Mouse (Mus musculus) limb, embryonic 14.5 days (tissue): ENCODE data around the gene Ctdspl. TPM values are rescaled to one million over a fixed set of nuclear protein-coding genes. Genes with fewer than 3 reads are reported as not detected.

Experiments used
- ATAC-seq: fragments of 200-750 bp; cut with Nextera tagmentation; 2 replicates; pipeline ENCODE4 v1.8.0; 2017; ENCODE audit warnings: low read depth, moderate number of reproducible peaks, moderate TSS enrichment; ENCODE audit not compliant: low FRiP score
- DNase-seq: peaks from one replicate; pipeline ENCODE4 v3.0.0-alpha.2; 2015; ENCODE audit warnings: low spot score
- H3K27ac ChIP-seq: fragments of 300-500 bp; sonication (generic); replicated peaks from 2 replicates; pipeline ENCODE4 v1.5.1; 2014; ENCODE audit warnings: low read depth, mild to moderate bottlenecking, low read length, moderate library complexity, mixed read lengths
- H3K27me3 ChIP-seq: fragments of 300-500 bp; sonication (generic); 2 replicates; pipeline ENCODE4 v1.6.1; 2014; ENCODE audit warnings: low read length, mixed read lengths; ENCODE audit not compliant: control insufficient read depth, insufficient read depth
- H3K36me3 ChIP-seq: fragments of 300-500 bp; sonication (generic); 2 replicates; pipeline ENCODE4 v1.6.1; 2014; ENCODE audit warnings: mild to moderate bottlenecking, low read length, moderate library complexity, mixed read lengths; ENCODE audit not compliant: control insufficient read depth, insufficient read depth
- H3K4me1 ChIP-seq: fragments of 300-500 bp; sonication (generic); 2 replicates; pipeline ENCODE4 v1.6.1; 2014; ENCODE audit warnings: antibody characterized with exemption, low read length, mixed read lengths; ENCODE audit not compliant: control insufficient read depth, insufficient read depth
- H3K4me2 ChIP-seq: fragments of 300-500 bp; sonication (generic); replicated peaks from 2 replicates; pipeline ENCODE4 v1.6.1; 2014; ENCODE audit warnings: low read depth, mild to moderate bottlenecking, low read length, moderate library complexity; ENCODE audit not compliant: severe bottlenecking
- H3K4me3 ChIP-seq: fragments of 300-500 bp; sonication (generic); replicated peaks from 2 replicates; pipeline ENCODE4 v1.5.1; 2014; ENCODE audit warnings: low read length
- H3K9ac ChIP-seq: fragments of 300-500 bp; sonication (generic); 2 replicates; pipeline ENCODE4 v1.6.1; 2014; ENCODE audit warnings: mild to moderate bottlenecking, low read depth, low read length, moderate library complexity; ENCODE audit not compliant: severe bottlenecking
- H3K9me3 ChIP-seq: fragments of 300-500 bp; sonication (generic); 2 replicates; pipeline ENCODE4 v1.6.1; 2016; ENCODE audit warnings: low read length; ENCODE audit not compliant: control insufficient read depth
- POLR2A ChIP-seq: fragments of 200-500 bp; IDR thresholded peaks from 2 replicates; pipeline ENCODE4 v1.8.0; 2012; ENCODE audit warnings: inconsistent platforms, mild to moderate bottlenecking, moderate library complexity, borderline replicate concordance; ENCODE audit not compliant: insufficient read depth, insufficient read length; ENCODE audit errors: extremely low read depth
- WGBS: fragments of 180-500 bp; shearing (Covaris S2); extraction: QIAGEN DNeasy Blood & Tissue Kit; methylation state at CpG from one replicate; pipeline ENCODE4 v1.1.7; 2014; 5-methylcytosine and 5-hydroxymethylcytosine counted together
- microRNA-seq: library from miRNA; unstranded; fragments of <30 nt; microRNA quantifications from one replicate; pipeline ENCODE4, GENCODE M21; 2016
- polyA plus RNA-seq, 2 experiments: library from polyadenylated mRNA; depleted of rRNA in 1 of 2; stranded (reverse) in 1 of 2; unstranded in 1 of 2; fragments of >200 nt; fragmentation: Nextera tagmentation in 1 of 2; extraction: Ambion mirVana in 1 of 2; gene quantifications; 2 replicates each; pipeline versions ENCODE4 v1.2.1 to v1.2.3; 2012 to 2014

The Ctdspl gene
- polyA plus RNA-seq, 2 experiments: 23.8 to 38.0 TPM

- H3K4me1 ChIP-seq: peaks cover 36% of the 10 kb centered on the region
- 4% methylated on average over 43 of the region's 45 CpGs for WGBS
- ATAC-seq: no peak
Measured at GRCm38 (mm10) chr9:119092473-119093418, 166.5 kb downstream of the Ctdspl start.

More at GRCm38 (mm10) chr9:119092473-119093418, 166.5 kb downstream of the Ctdspl start:
- H3K27me3 ChIP-seq: no peaks in the 10 kb centered on the region
- H3K9me3 ChIP-seq: no peaks in the 10 kb centered on the region
- peak overlapping the region; percentile 45 for H3K4me3 ChIP-seq
- H3K27ac ChIP-seq: no peak overlapping the region; the same call in 1 of the 2 replicates
- no peak for TF ChIP-seq POLR2A
- H3K9ac ChIP-seq: peak overlapping the region; percentile 55
- peak overlapping the region; percentile 67 for H3K4me2 ChIP-seq
- no peak for DNase-seq
- H3K36me3 ChIP-seq: no peaks in the 10 kb centered on the region

Small RNAs within 50 kb of the gene (microRNA-seq; reads per million reads assigned to microRNA genes)
- gene Mir26a-1: 18.3 reads per million, percentile 28 among the genes with 10 or more reads in this experiment

Other genes starting within 250 kb of the Ctdspl start
- 49.8 and 68.2 TPM in 2 replicates for gene Vill, start 126.3 kb downstream of the Ctdspl start, polyA plus RNA-seq (2012; rRNA removed)
- gene Vill, start 126.3 kb downstream of the Ctdspl start, polyA plus RNA-seq (2014; fragmentation: Nextera tagmentation; extraction: Ambion mirVana): 25.2 and 29.0 TPM in 2 replicates
- 50.0 and 60.8 TPM in 2 replicates for gene Plcd1, start 167.0 kb downstream of the Ctdspl start, polyA plus RNA-seq (2012; rRNA removed)
- gene Plcd1, start 167.0 kb downstream of the Ctdspl start, polyA plus RNA-seq (2014; fragmentation: Nextera tagmentation; extraction: Ambion mirVana): 38.0 and 38.2 TPM in 2 replicates
- gene Dlec1, start 176.0 kb downstream of the Ctdspl start, polyA plus RNA-seq (2012; rRNA removed): 1.4 and 1.5 TPM in 2 replicates
- gene Dlec1, start 176.0 kb downstream of the Ctdspl start, polyA plus RNA-seq (2014; fragmentation: Nextera tagmentation; extraction: Ambion mirVana): 0.81 and 1.3 TPM in 2 replicates
- 1.8 and 2.7 TPM in 2 replicates for gene Acaa1b, start 230.6 kb downstream of the Ctdspl start, polyA plus RNA-seq (2012; rRNA removed)
- gene Acaa1b, start 230.6 kb downstream of the Ctdspl start, polyA plus RNA-seq (2014; fragmentation: Nextera tagmentation; extraction: Ambion mirVana): 1.2 and 1.7 TPM in 2 replicates
- gene Gm47289, start 232.7 kb downstream of the Ctdspl start, polyA plus RNA-seq (2012; rRNA removed): 0.03 TPM in 1 of 2 replicates, not detected in the other
- not detected in 2 replicates for gene Gm47289, start 232.7 kb downstream of the Ctdspl start, polyA plus RNA-seq (2014; fragmentation: Nextera tagmentation; extraction: Ambion mirVana)